Mouse (Mus musculus): Measurements from ENCODE around the gene Dlg2. TPM values are rescaled to one million over a fixed set of nuclear protein-coding genes. Genes with fewer than 3 reads are reported as not detected.

Gene Dlg2
- polyA plus RNA-seq, 1 experiment from 2014 or later, result 1.5 TPM

- H3K27me3 ChIP-seq, result no peaks in the 10 kb centered on the region
- in situ Hi-C loops (cut with MboI; ENCODE audit: low pct_unique_long_range_greater_than_20kb), result no loop called here
- ChIA-PET POLR2A (no interaction called here), CTCF (interaction anchor here (2.2 kb wide), 1 partner anchor 10 kb away, joined by 8 read pairs; no protein-coding TSS in a partner anchor)
- ATAC-seq (no peak), DNase-seq (ENCODE audit: low read depth, low spot score) (no peak)
- TF ChIP-seq CTCF (IDR thresholded peaks at IDR 0.05), result no peak
Observed at GRCm38 (mm10) chr7:92392052-92392640, 1915.7 kb downstream of the Dlg2 start.

- in situ Hi-C loops (cut with MboI; ENCODE audit: low pct_unique_long_range_greater_than_20kb), result no loop called here
- no peak for TF ChIP-seq CTCF (IDR thresholded peaks at IDR 0.05)
- POLR2A ChIA-PET, result no interaction called here
- DNase-seq (ENCODE audit: low read depth, low spot score) (peak; percentile 84), ATAC-seq (peak; percentile 94)
- CTCF ChIA-PET, result interaction anchor here (0.8 kb wide), 1 partner anchor 89 kb away, joined by 4 read pairs; no protein-coding TSS in a partner anchor
- H3K27me3 ChIP-seq, result no peaks in the 10 kb centered on the region
Observed at GRCm38 (mm10) chr7:92396783-92397182, 1920.3 kb downstream of the Dlg2 start.

GRCm38 (mm10) chr7:92398841-92399240 is 1922.4 kb downstream of the Dlg2 start:
- TF ChIP-seq CTCF (IDR thresholded peaks at IDR 0.05), result no peak
- in situ Hi-C loops (cut with MboI; ENCODE audit: low pct_unique_long_range_greater_than_20kb), result no loop called here
- ChIA-PET POLR2A (no interaction called here), CTCF (no interaction called here)
- no peak for DNase-seq (ENCODE audit: low read depth, low spot score)
- no peak for ATAC-seq
- H3K27me3 ChIP-seq, result no peaks in the 10 kb centered on the region

GRCm38 (mm10) chr7:92400551-92400950 is 1924.1 kb downstream of the Dlg2 start:
- no peaks in the 10 kb centered on the region for H3K27me3 ChIP-seq
- ChIA-PET CTCF (interaction anchor here (2.4 kb wide), 1 partner anchor 17 kb away, joined by 11 read pairs; no protein-coding TSS in a partner anchor), POLR2A (no interaction called here)
- in situ Hi-C loops (cut with MboI; ENCODE audit: low pct_unique_long_range_greater_than_20kb), result no loop called here
- no peak for ATAC-seq
- DNase-seq (ENCODE audit: low read depth, low spot score), result no peak
- TF ChIP-seq CTCF (IDR thresholded peaks at IDR 0.05), result no peak

GRCm38 (mm10) chr7:92401001-92401688 is 1924.7 kb downstream of the Dlg2 start:
- in situ Hi-C loops (cut with MboI; ENCODE audit: low pct_unique_long_range_greater_than_20kb), result no loop called here
- ChIA-PET CTCF (interaction anchor here (1.4 to 2.4 kb wide), 3 partner anchors 9 to 118 kb away, joined by 3 to 11 read pairs (median 8); no protein-coding TSS in a partner anchor), POLR2A (interaction anchor here (0.7 kb wide), 1 partner anchor 1188 kb away, joined by 3 read pairs; no protein-coding TSS in a partner anchor)
- ATAC-seq, result no peak
- no peak for DNase-seq (ENCODE audit: low read depth, low spot score)
- no peak for TF ChIP-seq CTCF (IDR thresholded peaks at IDR 0.05)
- no peaks in the 10 kb centered on the region for H3K27me3 ChIP-seq

GRCm38 (mm10) chr7:92408479-92408878 is 1932.0 kb downstream of the Dlg2 start:
- peak; percentile 48 for TF ChIP-seq CTCF (IDR thresholded peaks at IDR 0.05)
- in situ Hi-C loops (cut with MboI; ENCODE audit: low pct_unique_long_range_greater_than_20kb), result no loop called here
- H3K27me3 ChIP-seq, result no peaks in the 10 kb centered on the region
- CTCF ChIA-PET, result interaction anchor here (1.2 to 1.3 kb wide), 2 partner anchors 16 to 29 kb away, joined by 3 read pairs; no protein-coding TSS in a partner anchor
- no peak for DNase-seq (ENCODE audit: low read depth, low spot score)
- POLR2A ChIA-PET, result no interaction called here
- no peak for ATAC-seq

GRCm38 (mm10) chr7:92420474-92420873 is 1944.0 kb downstream of the Dlg2 start:
- ATAC-seq (no peak), DNase-seq (ENCODE audit: low read depth, low spot score) (no peak)
- CTCF ChIA-PET, result no interaction called here
- no peaks in the 10 kb centered on the region for H3K27me3 ChIP-seq
- in situ Hi-C loops (cut with MboI; ENCODE audit: low pct_unique_long_range_greater_than_20kb), result no loop called here
- TF ChIP-seq CTCF (IDR thresholded peaks at IDR 0.05), result no peak
- POLR2A ChIA-PET, result no interaction called here

GRCm38 (mm10) chr7:92423017-92423416 is 1946.5 kb downstream of the Dlg2 start:
- ATAC-seq, result no peak
- H3K27me3 ChIP-seq, result no peaks in the 10 kb centered on the region
- no peak for TF ChIP-seq CTCF (IDR thresholded peaks at IDR 0.05)
- no peak for DNase-seq (ENCODE audit: low read depth, low spot score)
- in situ Hi-C loops (cut with MboI; ENCODE audit: low pct_unique_long_range_greater_than_20kb), result no loop called here
- POLR2A ChIA-PET, result no interaction called here
- CTCF ChIA-PET, result no interaction called here

- in situ Hi-C loops (cut with MboI; ENCODE audit: low pct_unique_long_range_greater_than_20kb), result no loop called here
- no peaks in the 10 kb centered on the region for H3K27me3 ChIP-seq
- DNase-seq (ENCODE audit: low read depth, low spot score) (no peak), ATAC-seq (no peak)
- POLR2A ChIA-PET, result interaction anchor here (1.3 kb wide), 1 partner anchor 12 kb away, joined by 3 read pairs; no protein-coding TSS in a partner anchor
- TF ChIP-seq CTCF (IDR thresholded peaks at IDR 0.05), result no peak
- CTCF ChIA-PET, result interaction anchor here (1.3 kb wide), 1 partner anchor 16 kb away, joined by 3 read pairs; no protein-coding TSS in a partner anchor
Observed at GRCm38 (mm10) chr7:92424703-92425102, 1948.2 kb downstream of the Dlg2 start.

GRCm38 (mm10) chr7:92427280-92427679 is 1950.8 kb downstream of the Dlg2 start:
- in situ Hi-C loops (cut with MboI; ENCODE audit: low pct_unique_long_range_greater_than_20kb), result no loop called here
- H3K27me3 ChIP-seq, result no peaks in the 10 kb centered on the region
- DNase-seq (ENCODE audit: low read depth, low spot score) (no peak), ATAC-seq (no peak)
- POLR2A ChIA-PET, result no interaction called here
- no peak for TF ChIP-seq CTCF (IDR thresholded peaks at IDR 0.05)
- CTCF ChIA-PET, result interaction anchor here (1.1 kb wide), 1 partner anchor 13 kb away, joined by 4 read pairs; no protein-coding TSS in a partner anchor

- TF ChIP-seq CTCF (IDR thresholded peaks at IDR 0.05), result no peak
Observed at GRCm38 (mm10) chr7:92428629-92429028, 1952.2 kb downstream of the Dlg2 start.

More at GRCm38 (mm10) chr7:92428629-92429028, 1952.2 kb downstream of the Dlg2 start:
- in situ Hi-C loops (cut with MboI; ENCODE audit: low pct_unique_long_range_greater_than_20kb), result no loop called here
- no peak for ATAC-seq
- no peaks in the 10 kb centered on the region for H3K27me3 ChIP-seq
- ChIA-PET POLR2A (no interaction called here), CTCF (interaction anchor here (0.8 kb wide), 1 partner anchor 14 kb away, joined by 3 read pairs; no protein-coding TSS in a partner anchor)
- no peak for DNase-seq (ENCODE audit: low read depth, low spot score)
